Mouse (Mus musculus): ENCODE measurements at regions not wholly inside any gene's neighbourhood (a gene's known extent, or its start where the extent isn't known, plus 50 kb on each side); places are given as distances from the start of the nearest gene placed in this dataset.

DNA sequence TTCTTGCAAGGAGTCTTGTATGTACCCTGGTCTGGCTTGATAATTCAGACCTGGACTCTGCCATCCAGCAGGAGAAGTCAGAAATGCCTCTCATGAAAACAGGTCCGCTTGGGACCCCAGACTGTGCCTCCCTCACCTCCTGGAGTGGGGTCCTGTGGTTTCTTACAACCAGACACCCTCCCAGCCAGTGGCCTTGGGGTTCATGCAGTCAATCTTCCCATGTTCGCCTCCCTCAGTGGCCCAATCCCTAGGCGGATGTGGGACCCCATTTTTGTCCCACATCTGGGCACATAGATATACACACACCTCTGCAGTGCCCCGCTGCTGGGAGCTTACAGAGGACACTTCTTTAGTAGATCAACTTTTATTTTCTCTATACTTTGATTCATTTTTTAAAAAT, 217.7 kb downstream of the Lrfn2 start:
- intact Hi-C loops (cut with DNase I) = no loop called here
- DNase-seq (ENCODE audit: extremely low spot score in 1 of 2, low spot score in 2 of 2) = no peak

DNA sequence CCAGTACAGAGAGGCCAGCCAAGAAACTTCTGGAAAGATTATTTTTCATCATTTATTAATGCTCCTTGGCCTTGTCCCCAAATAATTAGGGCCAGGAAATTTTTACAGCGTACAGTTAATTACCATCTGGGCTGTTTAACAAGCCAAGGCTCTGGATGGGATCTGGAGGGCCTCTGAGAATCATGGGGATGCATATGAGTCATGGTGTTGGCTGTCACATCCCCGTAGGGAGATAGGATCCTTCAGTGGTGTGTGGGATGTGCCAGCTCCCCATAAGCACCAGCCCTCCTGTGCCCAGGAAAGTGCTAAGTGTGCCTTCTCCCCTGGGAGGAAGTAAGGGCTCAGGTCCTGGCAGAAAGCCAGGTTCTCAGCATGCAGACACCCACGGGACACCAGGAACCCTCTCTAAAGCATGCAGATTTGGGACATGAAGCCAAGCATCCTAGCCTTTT, 218.8 kb downstream of the Lrfn2 start:
- intact Hi-C loops (cut with DNase I) = no loop called here
- peak in 1 of 2 experiments; percentile 35 for DNase-seq (ENCODE audit: extremely low spot score in 1 of 2, low spot score in 2 of 2)

DNA sequence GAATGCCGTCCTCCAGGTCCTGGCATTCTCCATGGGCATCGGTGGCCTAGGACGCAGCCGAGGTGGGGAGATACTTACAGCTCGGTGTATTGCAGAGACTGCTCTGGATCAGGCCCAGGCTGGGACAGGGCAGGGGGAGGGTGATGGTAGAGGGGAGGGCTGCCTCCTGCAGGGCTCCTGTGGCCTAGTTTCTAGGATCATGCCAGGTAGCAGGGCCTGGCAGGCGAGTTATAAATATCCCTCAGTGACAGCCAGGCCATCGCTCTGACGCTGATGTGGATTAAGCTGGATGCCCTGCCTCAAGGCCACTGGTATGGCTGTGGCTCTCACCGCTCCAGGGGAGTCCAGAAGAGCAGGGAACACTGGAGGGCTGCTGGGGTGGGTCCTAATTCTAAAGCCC, 221.8 kb downstream of the Lrfn2 start:
- DNase-seq (ENCODE audit: extremely low spot score in 1 of 2, low spot score in 2 of 2) = no peak
- intact Hi-C loops (cut with DNase I) = no loop called here

DNA sequence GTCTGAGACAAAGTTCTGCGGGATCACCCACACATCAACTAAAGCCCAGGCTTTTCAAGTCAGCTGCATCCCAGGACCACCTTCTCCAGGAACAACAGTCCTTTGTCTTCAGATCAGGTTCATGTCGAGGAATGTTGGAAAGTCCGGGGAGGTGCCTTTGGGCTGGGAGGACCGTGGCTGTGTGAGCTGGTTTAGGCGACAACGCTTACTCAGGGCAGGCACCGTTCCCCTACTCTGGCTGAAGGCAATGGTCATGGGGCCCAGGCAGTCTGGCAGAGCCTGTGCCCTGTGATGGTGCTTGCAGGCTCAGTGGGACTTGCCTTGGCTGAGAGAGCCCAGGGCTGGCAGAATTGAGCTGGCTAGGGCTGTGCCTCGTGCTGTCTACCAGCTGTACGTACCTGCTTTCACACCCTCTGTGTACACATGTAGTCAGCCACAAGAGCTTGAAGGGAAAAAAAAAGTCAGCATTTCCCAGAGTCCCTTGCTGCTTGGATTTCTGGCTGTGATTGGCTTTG, 222.9 kb downstream of the Lrfn2 start:
- DNase-seq (ENCODE audit: extremely low spot score in 1 of 2, low spot score in 2 of 2) = no peak
- intact Hi-C loops (cut with DNase I) = no loop called here

DNA sequence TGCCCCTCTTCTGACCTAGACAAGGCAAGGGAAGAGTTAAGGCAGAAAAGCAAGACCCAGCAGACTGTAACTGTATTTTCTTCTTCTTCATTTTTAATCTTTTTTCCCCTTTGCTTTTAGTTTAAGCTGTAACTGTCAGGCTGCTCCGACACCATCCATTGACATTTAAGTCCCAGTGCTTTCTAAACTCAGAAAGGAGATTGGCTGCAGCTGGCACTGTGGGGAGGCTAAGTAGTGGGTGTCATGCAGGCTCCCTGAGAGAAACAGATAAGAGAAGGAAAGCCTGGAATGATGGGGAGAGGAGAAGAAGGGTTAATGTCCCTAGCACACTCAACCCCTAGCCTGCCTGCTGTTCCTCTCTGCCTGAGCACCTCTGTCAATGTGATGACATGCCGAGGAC, 225.4 kb downstream of the Lrfn2 start:
- intact Hi-C loops (cut with DNase I) = no loop called here
- DNase-seq (ENCODE audit: extremely low spot score in 1 of 2, low spot score in 2 of 2) = no peak

DNA sequence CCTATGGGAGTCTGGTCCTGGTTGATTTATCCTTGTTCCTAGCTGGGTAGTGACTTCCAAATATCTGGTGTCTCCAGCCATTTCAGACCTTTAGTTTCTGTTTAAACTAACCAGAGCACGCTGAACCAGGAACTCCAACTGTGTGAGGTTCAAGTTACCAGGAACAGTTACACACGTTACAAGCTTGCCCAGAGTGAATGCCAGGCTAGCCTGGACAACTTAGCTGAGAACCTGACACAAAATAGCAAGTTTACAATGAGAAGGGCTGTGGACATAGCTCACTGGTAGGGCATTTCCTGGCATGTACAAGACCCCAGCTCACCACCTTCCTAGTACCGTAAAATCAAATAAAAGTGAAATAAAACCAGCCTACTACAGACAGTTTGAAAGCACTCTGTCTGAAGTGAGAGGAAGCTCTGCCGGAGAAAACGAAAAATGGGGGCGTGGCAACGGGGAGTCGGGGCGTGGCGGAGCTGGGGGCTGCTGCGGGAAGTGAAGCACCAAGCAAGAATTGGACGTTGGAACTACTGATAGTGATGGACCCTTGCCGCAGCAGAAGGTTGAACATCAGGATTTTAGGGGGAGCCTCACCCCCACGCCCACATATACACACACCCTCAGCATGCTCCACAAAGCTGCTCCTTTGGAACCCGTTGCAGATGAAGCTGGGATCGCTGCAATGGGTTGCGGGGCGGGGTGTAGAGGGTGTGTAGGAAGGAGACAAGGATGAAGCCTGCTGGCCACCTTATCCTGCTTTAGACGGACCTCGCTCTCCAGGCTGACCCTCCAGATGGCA, 239.3 kb downstream of the Lrfn2 start:
- DNase-seq (ENCODE audit: extremely low spot score in 1 of 2, low spot score in 2 of 2) = peak in 1 of 2 experiments; percentile 59
- intact Hi-C loops (cut with DNase I) = no loop called here

DNA sequence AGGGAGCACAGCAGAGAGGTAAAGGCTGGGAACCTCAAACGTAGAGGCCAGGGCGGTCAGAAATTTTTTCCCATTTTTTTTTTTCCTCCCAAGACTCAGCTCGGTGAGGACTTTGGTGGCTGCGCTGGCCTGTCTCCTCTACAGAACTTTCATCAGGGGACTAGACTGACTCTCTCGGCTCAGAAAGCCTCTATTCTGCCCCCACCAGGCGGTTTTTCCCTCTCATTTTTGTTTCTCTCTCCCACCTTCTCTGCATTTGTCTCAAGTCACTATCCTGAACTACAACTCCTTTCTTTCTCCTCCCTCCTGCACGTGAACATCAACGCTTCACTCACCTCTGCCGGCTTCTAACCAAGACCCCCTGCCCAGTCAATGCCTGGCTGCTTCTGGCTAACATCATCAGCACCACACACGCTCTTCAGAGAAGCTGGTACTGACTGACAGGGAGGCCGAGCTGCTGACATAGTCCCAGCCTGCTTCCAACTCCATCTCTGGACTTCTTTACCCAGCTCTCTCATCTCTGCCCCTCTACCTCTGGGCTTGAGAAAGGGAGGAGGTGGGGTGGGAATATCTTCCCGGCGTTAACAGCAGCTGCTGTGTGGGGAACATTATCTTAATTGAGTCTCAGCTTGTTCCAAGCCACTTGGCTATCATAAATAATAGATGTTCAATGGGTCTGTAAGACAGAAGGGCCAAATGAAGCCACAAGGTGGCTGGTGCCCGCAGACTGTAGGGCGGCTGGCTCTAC, 240.0 kb downstream of the Lrfn2 start:
- no peak for DNase-seq (ENCODE audit: extremely low spot score in 1 of 2, low spot score in 2 of 2)
- intact Hi-C loops (cut with DNase I) = no loop called here

DNA sequence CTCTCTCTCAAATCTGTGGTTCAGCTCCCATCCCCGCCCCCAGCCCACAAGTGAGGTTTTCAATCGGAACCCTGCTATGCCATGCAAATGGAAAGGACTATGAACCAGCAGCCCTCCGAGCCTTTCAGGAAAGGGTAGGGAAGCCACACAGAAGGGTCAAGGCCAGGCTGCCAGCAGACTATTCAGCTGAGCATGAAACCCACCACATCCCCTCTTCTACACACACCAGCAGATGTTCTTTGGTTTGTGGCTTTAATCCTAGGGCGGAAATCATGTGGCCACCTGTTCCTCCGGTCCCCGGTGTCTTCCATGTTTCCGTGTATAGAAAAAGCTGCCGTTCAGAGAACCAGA, 240.6 kb downstream of the Lrfn2 start:
- intact Hi-C loops (cut with DNase I) = no loop called here
- no peak for DNase-seq (ENCODE audit: extremely low spot score in 1 of 2, low spot score in 2 of 2)

DNA sequence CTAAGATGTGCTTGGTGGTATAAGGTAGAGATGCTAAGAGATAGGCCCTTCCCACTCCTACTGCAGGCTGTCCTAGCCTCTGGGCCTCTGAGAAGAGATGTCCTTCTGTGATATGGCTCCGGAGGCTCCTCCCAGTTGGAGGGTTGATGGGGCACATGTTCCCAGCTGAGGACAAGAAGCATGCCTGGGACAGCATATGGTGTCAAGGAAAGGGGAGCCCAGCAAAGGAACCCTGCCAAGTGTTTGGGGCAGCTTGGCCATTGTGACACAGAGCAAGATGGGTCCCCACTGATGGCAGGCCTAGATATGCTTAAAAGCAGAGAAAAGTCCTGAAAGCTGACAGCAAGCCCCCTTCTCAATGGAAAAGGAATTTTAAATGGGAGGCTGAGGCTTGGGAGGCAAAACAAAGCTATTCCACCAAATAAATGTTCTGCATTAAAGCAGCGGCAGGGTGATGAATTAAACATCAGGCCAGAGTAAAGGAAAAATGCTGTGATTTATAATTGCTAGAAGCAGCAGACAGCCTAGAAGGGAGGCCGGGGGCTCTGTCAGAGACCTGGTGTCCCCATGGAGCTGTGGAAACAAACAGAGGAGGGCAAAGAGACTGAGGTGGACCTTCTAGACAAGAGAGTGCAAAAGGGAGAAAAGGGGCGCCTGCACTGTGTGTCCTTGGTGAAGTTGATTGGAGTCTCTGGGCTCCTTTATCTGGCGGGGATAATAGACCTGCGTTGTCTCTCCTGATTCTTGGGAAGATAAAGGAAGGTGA, 246.0 kb downstream of the Lrfn2 start:
- intact Hi-C loops (cut with DNase I) = no loop called here
- DNase-seq (ENCODE audit: extremely low spot score in 1 of 2, low spot score in 2 of 2) = peak in 1 of 2 experiments; percentile 13

DNA sequence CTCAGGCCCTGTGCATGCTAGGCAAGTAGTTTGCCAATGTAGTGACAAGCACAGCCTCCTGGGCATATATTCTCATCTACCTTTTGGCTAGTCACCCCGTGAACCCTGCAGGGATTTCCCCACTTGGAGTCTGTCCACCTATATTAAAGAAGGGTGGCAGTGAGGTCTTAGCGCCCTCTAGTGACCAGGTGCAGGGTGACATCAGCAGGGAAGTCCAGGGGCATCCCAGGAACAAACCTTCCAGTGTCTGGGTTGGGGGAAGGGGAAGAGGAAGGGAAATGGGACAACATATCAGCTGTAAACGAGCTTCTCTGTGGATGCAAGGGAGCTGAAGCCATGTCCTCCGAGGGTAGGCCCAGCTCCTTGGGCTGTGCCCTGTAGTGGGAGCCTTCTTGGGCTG, 245.7 kb upstream of the Mocs1 start:
- intact Hi-C loops (cut with DNase I) = loop anchor here (5.0 to 10.0 kb wide), 2 partner anchors 212 to 250 kb away; partner anchors contain the start of gene Lrfn2
- DNase-seq (ENCODE audit: extremely low spot score in 1 of 2, low spot score in 2 of 2) = peak in 1 of 2 experiments; percentile 27

DNA sequence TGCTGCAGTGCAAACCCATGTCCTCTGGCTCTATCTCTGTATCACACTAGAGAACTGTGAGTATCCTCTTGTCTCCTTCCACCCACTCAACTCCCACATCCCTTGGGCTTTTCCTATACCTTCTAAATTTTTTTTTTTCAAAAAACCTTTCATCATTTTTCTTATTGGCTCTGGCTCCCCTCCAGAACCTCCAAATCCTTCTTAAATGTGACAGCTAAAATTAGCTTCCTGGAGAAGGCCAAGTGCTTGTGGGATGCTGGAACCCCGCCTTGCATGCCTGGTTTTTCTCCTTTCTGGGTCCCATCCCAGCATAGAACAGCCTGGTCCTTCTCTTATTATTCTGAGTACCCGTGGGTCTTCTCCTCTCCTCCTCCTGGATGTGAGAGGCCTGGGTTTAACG, 244.2 kb upstream of the Mocs1 start:
- intact Hi-C loops (cut with DNase I) = loop anchor here (5.0 to 10.0 kb wide), 2 partner anchors 211 to 252 kb away; partner anchors contain the start of gene Lrfn2
- peak; percentile 39 to 65 for DNase-seq (ENCODE audit: extremely low spot score in 1 of 2, low spot score in 2 of 2)

DNA sequence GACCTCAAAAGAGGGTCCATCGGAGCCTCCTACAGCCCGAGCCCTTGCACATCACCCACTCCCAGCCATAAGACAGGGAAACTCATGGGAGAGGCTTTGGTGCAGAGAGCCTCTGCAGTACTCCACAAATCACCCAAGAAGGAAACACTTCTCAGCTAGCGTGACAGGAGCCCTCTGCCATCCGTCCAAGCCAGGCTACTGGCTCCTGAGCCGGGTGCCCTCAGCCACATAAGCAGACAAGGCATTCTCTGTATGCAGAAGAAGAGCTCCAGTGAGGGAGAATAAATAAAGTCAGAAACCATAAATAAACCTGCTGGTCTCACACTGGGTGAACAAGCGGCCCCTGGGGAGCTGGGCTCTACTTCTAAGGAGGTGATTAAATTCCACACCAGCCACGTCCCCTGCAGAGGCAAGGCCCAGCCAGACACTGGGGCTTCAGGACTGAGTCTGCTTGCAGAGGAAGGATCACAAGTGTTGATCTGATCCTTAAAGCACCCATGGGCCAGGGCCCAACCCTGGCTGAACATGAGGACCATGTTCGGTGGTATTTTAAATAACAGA, 243.0 kb upstream of the Mocs1 start:
- peak in 1 of 2 experiments; percentile 43 for DNase-seq (ENCODE audit: extremely low spot score in 1 of 2, low spot score in 2 of 2)
- intact Hi-C loops (cut with DNase I) = loop anchor here (10.0 kb wide), 1 partner anchor 210 kb away; no protein-coding TSS in a partner anchor

DNA sequence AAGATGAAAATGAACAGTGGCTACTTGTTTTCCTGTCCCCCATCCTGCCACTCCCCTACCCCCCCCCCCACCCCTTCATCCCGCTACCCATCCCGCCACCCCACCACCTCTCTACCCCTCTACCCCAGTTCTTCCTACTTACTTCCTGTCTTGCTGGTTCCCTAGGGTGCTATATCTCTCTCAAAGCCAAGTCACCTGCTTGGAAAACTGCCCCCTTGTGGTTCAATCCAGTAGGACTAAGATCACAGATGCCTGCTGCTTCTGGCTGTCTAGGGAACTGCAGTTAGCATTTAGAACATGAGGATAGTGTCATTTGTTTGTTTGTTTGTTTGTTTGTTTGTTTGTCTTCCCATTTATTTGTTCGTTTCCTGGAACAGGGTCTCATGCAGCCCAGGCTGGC, 238.4 kb upstream of the Mocs1 start:
- peak in 1 of 2 experiments; percentile 48 for DNase-seq (ENCODE audit: extremely low spot score in 1 of 2, low spot score in 2 of 2)
- intact Hi-C loops (cut with DNase I) = loop anchor here (10.0 kb wide), 1 partner anchor 205 kb away; no protein-coding TSS in a partner anchor

DNA sequence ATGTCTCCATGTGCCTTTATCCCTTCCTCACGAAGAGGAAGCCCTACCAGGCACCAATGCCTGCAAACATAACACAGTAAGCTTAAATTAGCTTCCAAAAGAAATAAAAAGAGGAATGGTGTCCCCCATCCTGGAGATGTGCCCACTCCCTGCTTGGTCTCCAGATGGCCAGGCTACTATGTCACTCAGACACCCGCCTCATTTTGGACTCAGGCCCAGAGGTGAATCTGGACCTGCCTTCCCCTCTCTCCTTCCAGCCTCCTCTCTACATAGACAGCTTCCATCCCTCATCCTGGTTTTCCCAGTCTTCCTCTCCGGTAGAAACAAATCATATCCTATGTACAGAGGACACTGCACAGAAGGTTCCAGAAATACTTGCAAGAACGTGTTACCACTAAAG, 237.8 kb upstream of the Mocs1 start:
- intact Hi-C loops (cut with DNase I) = no loop called here
- peak in 1 of 2 experiments; percentile 60 for DNase-seq (ENCODE audit: extremely low spot score in 1 of 2, low spot score in 2 of 2)

DNA sequence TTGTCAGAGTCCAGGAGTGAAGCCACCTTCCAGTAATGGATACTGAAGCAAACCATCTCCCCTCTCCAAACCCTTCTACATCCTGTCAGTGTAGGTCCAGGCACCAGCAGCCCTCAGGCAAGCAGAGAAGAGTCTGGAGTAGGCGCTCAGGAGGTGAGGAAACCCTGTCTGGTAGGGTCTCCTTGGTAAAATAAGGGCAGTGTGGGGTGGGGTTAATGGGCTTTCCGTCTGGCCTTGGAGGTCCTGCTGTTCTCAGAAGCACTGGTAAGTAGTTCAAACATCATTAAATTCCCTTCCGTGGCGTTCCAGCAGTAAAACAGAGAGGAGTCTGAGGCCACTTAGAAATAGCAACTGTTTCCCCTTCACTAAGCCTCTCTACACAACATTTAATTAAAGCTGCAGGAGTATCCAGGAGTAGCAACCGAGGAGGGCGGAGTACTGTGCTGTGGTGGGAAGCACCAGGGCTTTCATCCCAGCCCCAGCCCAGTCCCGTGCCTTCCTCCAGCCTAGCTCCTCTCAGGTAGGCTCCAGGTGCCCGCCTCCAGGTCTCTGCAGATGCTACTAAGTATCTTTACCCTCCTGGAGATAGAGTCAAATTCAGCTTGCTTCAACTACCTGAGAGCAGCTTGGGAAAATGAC, 232.0 kb upstream of the Mocs1 start:
- intact Hi-C loops (cut with DNase I) = no loop called here
- DNase-seq (ENCODE audit: extremely low spot score in 1 of 2, low spot score in 2 of 2) = no peak

DNA sequence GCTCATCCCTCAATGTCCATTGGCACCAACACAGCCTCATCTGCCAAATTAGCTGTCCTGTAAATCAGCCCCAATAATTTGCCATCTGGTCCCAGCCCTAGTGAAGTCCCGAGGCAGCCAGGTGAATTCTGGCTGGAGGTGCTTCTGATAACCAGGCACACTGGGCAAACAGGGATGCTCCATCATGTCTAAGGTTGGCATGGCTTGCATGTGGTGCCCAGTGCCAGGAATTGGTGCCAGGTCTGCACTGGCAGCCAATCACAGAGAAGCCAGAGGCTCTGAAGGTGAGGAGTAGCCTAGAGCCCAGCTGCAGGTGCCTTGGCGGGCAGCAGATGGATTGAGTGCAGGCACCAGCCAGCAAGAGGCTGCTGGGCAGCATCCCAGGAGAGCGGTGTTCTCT, 226.7 kb upstream of the Mocs1 start:
- intact Hi-C loops (cut with DNase I) = no loop called here
- no peak for DNase-seq (ENCODE audit: extremely low spot score in 1 of 2, low spot score in 2 of 2)

DNA sequence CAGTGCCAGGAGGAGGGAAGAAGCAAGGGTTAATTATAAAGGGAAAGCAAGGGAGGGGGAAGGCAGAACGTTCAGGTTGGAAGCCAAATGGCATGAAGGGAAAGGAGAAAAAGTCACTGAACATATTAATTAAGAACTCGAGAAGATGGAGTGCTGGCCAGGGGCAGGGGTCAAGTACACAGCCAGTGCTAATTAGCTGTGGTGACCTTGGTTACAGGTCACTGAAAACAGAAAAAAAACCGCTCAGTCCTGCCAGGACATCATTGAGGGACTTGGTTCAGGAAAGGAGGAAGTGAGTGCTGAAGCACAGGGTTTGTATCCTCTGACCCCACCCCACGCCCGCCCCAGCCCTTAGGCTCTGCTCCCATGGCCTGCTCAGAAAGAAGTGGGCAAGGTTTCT, 223.1 kb upstream of the Mocs1 start:
- DNase-seq (ENCODE audit: extremely low spot score in 1 of 2, low spot score in 2 of 2) = no peak
- intact Hi-C loops (cut with DNase I) = no loop called here

DNA sequence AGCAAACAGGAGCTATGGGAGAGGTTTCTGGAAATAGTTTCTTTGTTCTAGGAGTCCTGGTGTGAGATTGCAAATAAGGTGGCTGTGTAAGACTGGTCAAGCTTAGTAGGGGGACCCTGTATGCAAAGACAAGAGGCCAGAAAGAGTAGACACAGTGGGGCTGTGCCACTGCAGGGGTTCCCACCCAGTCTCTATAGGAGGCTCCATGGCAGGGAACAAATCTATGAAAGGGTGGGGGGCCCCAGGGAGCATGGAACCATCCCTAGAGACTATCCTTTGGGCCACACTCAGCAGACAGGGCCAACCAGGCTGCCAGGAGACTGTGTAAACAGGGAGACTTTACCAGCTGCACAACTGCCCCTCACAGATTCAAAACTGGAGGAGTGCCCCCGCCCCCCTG, 222.6 kb upstream of the Mocs1 start:
- DNase-seq (ENCODE audit: extremely low spot score in 1 of 2, low spot score in 2 of 2) = no peak
- intact Hi-C loops (cut with DNase I) = no loop called here
